Mouse (Mus musculus) MEL-GATA-1-ER (cell line): ENCODE data around the gene Crhr1.

Experiments used
- DNase-seq: peaks from one replicate; pipeline ENCODE4 v3.0.0-alpha.2; 2012; ENCODE audit warnings: low read depth; ENCODE audit errors: extremely low read depth

Crhr1 gene

DNA sequence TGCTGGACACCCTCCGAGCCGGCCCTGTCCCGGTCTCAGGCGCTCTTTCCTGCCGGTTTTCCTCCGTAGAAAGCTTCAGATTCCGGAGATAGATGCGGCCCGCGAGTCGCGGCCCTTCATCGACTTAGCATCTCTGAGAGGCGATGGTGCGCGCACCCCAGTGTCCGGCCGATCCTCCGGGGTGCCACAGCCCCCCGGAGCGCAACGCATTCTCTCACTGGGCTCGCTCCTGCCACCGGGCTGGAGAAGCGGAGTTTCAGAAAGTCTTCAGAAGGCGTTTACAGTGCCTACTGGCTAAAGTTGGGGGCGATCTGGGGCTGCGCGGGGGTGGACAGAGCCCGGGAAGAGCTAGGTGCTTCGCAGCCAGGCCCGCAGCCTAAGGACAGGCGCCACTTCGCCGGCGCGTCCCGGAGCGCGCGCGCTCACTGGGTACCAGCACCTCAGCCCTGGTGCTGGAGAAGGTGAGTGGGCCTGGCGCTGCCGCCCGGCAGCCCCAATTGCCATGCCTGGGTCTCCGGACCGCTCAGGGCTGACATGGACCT, 858 bp downstream of the Crhr1 start:
- no peak for DNase-seq

DNA sequence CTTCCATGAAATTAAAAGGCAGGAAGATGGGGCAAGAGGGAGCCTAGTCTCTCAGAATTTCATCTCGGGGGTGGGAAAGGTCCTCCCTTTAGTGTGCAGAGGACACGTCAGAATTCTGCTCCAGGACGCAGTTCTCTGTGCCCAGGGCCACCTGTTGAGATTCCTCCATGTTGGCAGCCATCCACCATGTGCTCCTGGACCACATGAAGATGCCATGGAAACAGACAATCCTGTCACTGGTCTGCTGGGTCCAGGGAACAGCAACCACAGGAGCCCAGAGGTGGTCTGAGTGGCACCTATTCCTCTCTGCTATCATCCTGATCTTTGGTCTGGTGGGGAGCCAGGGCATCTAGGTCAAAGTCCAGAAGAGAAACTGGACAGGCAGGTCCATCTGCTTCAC, 6.3 kb downstream of the Crhr1 start:
- no peak for DNase-seq

DNA sequence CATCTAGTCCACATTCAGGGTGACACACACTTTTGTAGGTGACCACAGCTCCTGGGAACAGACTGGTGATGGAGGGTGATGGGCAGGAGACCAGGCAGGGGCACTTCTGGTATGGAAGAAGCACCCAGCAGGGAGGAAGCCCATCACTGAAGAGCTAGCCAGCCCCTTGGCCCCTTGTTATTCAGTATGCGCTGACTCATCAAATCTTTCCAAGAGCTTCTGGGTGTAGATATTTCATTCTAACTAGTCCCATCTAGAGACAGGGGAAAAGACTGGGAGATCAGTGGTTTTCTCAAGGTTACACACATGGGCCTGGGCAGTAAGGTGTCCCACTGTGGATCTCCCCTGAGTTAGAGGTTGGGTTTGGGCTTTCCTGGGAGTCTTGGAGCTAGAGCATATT, 12.3 kb downstream of the Crhr1 start:
- no peak for DNase-seq

DNA sequence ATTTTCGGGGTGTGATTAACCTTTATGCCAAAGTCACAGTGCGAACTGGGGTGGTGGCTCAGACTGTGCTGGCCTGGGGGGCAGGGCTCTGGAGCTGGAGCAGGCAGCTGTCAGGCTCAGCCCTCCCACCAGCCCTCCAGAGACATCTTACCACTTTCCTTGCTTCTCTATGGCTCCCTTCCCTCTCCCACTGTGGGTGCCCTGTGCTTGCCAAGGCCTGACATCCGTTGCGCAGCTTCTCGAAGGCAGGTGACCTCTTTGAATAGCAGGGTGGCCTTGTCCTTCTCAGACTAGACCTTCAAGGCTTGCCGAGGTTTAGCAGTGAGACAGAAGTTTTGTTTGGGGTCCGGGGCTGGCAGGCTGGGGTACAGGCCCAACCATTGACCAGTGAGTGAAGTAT, 16.1 kb downstream of the Crhr1 start:
- no peak for DNase-seq

DNA sequence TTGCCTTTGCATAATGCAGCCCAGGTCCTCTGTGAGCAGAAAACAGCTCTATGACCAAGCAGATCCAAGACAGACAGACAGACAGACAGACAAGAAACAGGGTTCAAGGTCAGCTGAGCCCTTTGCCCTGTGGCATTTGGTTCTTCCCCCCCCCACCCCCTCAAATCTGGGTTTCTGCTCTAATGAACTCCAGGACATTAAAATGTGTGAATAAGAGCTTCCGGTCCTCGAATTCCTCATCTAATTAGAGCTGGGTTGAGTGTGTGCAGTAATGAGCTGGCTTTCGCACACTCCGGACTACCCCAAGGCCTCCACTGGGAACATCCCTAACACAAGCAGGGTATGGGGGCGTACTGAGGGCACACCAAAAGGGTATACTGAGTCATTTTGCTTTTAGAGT, 18.3 kb downstream of the Crhr1 start:
- no peak for DNase-seq

DNA sequence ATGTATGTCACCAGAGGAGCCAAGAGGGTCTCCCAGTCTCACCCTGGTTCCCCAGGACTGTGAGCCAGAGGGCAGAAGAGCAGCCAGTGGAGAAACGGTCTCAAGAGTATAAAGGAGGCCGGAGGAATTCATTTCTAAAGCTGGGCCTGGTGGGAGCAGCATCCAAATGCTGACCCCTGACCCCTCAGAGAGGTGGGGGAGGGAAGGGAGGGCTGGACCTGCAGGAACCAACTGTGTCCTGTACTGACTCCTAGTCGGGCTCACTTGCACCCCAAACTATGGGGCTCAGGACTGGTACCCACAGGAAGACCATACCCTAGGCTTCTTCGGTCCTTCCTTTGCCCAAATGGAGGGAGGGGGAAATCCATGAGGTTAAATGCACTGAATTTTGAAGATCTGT, 21.7 kb downstream of the Crhr1 start:
- no peak for DNase-seq

DNA sequence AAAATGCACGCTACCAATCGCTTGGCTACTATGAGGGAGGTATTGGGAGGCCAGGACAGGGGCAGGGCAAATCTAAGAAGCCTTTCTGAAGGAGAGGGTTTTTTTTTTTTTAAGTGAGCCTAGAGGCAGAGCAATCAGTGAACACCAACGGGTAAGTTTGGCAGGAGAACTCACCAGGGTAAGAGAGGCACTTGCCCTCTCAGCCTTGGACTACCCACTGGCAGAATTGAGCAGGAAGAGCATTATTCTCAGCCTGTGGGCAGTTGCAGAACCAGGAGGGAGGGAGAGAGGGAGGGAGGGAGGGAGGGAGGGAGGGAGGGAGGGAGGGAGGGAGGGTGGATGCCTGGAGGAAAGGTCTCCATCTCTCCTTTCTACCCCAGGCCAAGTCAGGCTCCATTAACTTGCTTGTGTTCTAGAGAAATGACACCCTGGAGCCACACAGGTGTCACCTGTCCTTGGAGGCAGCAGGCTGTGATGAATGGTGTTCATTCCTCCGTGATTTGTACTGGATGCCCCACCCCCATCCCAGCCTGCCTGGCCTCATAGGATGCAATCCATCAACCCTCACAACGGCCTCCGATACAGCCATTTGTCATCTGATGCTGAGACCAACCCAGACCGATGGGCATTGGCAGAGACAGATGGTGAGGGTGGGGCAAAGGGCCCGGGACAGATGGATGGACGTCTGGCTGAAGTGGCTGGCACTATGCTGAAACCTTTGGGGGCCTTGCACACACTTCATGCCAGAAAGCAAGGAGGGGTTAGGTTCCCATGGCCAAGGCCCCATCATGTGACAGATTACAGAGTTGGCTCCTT, 22.4 kb downstream of the Crhr1 start:
- DNase-seq = no peak

DNA sequence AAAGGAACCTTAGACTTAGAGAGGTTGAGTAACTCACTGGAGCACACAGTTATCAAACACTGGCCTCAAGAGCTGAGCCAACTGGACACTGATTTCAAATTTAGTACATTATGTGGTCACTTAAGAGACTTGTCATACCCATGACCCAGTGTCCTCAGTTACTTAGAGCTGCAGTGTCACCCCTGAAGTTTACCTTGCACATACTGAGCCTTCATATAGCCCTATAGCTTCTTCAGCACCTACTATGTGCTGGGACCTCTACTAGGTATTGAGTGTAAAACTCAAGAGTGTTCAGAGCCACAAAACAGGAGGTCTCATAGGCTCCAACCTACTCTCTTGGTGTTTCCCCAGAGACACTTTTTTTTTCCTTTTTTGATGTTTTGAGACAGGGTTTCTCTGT, 23.2 kb downstream of the Crhr1 start:
- no peak for DNase-seq

DNA sequence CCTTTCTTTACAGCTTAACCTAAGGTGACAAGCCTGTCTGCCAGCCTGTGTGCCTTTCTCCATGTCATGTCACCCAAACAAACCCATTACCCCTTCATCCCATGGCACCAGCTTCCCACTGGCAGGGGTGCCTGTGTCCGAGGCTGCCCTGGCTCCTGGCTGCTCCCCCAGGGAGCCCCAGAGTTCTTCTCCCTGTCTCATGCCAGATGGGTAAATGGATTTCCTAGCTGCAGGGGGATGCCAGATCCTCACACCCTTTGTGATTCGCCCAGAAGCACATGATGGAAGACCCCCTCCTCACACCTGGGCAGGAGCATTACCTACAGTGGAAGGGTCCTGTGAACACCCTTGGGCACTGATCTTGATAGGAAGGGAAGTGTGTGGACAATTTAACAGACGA, 23.7 kb downstream of the Crhr1 start:
- DNase-seq = no peak

DNA sequence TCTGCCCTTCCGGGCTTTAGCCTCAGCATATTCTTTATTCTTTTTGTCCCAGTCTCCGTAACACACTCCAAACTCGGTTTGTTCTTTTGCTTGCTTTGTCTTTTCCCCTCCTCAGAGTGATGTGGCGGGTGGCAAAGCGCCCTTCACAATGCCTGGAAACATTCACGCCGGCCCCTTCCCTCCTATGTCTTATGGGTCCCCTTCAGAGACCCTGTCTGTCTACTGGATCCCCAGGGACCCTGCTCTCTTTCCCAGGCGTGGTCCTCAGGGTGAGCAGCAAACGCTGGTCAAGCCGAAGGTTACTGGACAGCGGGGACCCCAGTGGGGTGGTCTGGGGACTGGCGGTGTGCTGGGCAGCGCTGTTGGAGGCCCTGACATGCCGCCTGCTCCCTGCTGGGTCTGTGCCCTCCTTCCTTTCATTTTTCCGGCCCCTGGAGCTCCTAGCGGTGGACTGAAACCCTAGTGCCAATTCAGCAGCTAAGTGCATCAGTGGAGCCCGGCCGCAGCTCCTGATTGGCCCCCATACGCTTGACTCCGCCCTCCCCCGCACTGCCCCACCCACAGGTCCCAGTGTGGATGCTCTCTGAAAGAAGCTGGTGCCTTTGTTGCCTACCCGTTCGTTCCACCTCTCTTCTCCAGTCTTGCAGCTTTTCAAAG, 25.1 kb downstream of the Crhr1 start:
- no peak for DNase-seq

DNA sequence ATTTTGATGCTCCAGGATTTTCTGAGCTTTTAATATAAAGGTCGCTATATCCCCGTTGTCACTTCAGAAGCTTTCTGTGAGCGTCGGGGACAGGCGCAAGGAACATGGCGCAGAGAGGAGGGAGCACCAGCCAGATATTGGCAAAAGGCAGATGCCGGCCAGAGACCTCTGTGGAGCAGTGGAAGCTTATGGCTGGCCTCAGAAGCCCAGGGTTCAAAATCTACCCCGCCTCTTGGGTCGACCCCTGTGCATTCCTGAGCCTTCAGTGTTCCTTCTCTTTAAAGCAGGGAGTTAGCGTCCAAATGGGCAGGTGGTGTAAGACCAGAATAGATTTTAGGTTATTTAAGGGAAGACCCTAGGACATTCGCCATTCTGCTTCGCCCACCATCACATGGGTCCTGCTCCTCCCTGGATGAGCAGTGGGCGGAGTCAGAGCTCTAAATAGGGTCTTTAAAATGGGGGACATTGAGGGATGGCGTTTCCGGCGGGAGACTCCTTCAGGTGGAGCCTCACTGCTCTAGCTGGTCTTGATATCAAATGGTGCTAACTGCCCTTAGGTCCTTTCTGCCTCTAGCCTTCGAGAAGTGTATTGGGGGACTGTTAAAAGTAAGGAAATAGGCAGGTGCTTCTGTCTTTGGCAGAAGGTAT, 25.7 kb downstream of the Crhr1 start:
- DNase-seq = no peak

DNA sequence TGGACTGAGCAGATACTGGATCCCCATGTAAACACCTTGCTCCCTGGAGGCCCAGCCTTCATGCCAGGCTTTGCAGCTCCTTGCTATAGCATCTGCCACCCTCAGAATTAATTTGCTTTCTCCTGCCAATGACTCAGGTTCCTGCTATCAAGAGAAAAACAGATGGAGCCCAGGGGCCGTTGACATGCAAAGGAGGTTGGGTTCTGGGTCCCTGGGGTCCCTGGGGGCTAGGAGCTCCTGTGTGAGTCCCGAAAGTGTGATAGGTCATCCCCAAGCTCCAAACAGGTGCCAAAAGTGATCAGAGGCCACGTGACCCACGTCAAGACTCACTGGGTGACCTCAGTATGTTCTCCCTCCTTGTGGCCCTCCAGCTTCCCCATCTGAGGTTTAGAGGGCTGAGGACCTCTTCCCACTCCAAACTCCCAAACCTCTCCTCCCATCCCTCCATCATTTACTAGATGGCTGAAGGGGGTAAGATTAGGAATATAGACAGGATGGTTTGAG, 27.2 kb downstream of the Crhr1 start:
- DNase-seq = no peak

DNA sequence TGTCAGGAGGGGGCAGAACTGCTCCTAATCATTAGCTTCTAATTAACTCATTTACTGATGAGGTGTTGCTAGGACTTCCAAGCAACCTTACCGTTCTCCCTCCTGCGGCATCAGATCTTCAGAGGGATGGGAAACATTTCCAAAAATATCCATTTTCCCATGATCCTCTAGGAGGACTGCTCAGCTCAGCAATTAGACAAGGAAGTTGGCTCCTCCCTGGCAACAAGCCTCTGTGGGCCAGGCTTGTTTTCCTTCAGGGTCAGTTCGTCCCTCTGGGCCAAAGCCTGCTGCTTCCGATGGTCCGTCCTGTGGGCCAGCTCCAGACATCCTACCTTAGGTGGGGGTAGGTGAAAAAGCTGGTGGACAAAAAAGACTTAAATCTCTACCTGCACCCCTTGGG, 28.5 kb downstream of the Crhr1 start:
- DNase-seq = no peak

DNA sequence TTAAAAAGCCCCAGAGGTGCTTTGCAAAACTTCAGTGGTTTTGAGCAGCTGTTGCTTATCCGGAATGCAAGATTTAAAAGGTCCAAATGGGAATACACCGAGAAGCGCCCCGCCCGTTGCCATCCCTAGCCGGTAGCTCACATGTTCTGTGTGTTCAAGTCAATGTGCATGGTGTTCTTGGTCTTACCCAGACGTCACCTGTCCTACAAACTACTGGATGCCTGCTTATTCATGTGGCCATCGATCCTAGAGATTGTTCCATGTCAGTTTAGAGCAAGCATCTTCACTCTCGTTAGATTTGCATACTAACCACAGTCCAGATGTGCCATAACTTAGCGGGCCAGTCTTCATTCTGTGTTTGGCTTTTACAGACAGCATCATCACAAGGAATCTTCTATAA, 31.6 kb downstream of the Crhr1 start:
- DNase-seq = no peak

DNA sequence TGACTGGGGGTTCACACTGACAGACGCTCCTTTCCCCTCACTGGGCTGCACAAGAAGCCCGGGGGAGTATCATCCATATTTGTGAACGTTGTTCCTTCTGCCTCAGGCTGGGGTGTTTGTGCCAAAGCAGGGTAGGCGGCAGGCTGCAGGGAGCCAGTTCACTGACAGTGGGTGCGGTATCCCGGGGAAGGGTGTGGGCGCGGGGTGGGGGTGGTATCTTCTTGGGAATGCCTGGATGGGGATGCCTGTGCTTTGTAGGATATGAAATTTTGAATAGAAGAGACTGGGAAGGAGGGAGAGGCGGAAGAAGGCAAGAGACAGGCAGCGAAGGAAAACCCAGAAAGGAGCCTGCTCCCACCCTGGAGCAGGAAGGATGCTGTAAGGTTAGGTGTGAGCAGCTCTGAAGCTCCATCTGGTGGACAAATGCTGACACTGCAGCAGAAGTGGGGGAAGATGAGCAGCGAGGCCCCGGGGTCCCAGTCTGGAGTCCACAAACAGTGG, 38.7 kb downstream of the Crhr1 start:
- DNase-seq = no peak

DNA sequence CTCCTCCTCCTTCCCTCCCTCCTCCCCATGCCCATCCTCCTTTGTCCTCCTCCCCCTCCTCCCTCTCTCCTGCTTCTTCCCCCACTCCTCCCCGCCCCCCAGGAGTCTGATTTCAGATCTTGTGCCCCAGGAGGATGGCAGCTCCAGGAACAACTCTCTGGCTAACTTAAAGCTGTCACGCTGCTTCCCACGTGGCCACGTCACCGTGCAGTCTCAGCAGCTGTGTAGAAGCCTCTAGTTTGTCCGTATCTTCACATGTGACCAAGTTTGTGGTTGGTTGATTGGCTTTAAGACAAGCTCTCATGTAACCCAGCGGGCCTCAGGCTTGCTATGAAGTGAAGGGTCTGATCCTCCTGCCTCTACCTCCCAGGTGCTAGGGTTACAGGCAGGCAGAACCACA, 46.2 kb downstream of the Crhr1 start:
- DNase-seq = no peak

DNA sequence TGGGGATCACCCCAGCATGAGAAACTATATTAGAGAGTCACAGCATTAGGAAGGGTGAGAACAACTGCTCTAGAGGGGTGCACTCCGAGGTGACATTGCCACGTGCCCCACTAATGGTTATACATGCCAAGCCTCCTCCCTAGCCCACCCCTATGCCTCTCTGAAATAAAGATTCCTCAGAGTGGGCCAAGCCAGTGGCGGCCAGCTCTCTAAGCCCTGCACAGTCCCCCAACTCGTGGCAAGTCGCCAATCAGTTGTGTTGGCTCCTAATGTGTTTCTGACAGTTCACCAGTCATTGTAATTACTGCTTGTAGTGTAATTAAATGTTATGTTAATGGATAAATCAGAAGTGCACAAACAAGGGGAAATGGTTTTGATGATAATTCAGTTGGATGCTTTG, 47.1 kb downstream of the Crhr1 start:
- no peak for DNase-seq

DNA sequence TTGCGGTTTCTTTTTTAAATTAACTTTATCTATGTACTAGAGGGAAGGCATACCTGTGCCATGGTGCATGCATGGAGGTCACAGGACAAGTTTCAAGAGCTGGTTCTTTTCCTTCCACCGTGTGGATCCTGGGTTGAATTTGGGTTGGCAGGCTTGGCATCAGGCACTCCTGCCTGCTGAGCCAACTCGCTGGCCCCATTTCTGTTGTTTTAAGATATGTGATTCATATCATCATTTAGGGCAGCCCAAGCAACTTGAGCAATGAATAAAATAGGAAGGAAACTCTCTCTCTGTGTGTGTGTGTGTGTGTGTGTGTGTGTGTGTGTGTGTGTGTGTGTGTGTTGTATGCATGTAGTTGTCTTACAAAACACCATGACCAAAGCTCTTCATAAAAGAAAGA, 49.5 kb downstream of the Crhr1 start:
- no peak for DNase-seq

DNA sequence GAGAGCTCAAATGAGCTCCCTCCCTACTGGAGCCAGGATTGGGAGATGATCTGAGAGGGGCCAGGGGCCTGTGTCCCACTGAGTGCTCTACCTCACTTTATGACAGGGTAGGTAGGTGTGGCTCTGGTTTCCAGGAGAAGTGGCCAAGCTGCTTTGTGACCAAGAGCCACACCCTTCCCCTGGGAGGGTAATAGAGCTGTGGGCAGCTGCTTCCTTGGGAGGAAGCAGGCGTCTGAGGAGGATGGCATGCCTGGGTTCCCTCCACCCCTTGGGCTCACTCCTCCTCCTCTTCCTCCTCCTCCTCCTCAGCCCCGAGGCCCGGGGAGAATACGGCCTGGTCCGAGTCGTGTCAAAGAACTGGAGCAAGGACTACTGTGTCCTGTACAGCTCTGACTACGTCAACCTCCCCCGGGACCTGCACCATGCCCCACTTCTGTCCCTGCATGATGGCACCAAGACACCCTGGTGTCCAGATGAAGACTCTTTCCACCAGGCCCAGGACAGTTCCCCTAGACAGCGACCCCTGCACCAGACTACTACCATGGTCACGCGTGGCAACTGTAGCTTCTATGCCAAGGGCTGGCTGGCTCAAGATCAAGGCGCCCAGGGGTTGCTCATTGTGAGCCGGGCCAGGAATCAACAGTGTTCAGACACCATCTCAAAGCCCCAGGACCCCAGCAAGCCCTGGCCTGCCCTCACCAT, 53.6 kb downstream of the Crhr1 start, which contains the start of gene Sppl2c:
Sppl2c (plus strand) TSS at position 193 of the 702 bp plus-strand sequence.
- DNase-seq = no peak

DNA sequence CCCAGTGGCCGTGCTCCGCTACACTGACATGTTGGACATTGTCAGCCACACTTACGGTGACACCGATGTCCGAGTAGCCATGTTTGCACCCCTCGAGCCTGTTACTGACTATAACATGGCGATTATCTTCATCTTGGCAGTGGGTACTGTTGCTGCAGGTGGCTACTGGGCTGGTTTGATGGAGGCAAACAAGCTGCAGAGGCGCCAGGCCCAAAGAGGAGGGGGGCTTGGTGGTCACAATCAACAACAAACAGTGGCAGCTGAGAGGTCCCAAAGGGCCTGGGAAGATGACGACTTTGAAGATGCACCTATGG, 54.1 kb downstream of the Crhr1 start:
- no peak for DNase-seq

DNA sequence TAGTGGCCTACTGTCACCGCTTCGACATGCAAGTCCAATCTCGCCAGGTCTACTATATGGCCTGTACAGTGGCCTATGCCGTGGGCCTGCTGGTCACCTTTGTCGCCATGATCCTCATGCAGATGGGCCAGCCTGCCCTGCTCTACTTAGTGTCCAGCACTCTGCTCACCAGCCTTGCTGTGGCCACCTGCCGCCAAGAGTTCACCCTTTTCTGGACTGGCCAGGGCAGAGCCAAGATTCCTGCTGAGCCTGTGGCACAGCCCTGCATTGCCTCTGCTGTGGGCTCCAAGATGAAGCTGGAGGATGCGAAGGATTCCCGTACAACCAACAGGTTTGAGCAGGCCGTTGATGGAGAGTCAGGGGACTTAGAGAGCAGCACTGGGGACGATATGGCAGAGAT, 55.1 kb downstream of the Crhr1 start:
- no peak for DNase-seq

DNA sequence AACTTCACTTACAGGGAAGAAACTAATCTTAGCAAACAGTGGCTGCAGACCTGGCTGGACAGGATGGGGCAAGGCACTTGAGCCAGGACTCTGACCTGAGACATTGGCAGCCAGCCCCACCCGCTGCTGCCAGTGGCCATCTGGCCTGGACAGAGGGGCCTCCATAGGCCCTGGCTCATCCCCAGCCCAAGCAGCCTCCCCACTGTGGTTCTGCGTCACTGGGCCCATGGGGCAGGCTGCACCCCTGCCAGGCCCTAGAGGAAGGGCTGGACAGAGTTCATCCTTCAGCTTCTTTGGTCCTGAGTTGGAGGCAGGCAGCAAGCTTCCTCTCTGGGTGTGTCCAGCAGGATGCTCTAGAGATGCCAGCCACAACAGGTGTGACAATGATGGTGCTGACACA, 57.4 kb downstream of the Crhr1 start:
- DNase-seq = no peak
